Mouse (Mus musculus): ENCODE results near the gene Gm9048. TPM values are rescaled to one million over a fixed set of nuclear protein-coding genes. Genes with fewer than 3 reads are reported as not detected.

The Gm9048 gene
- not detected in 2 replicates for polyA plus RNA-seq (2012)

GRCm38 (mm10) chr10:118348579-118348978 lies at the start of gene Gm9048:
Gene Gm9048 (minus strand): TSS chr10:118348679.

GRCm38 (mm10) chr10:118354005-118354404 lies 5.5 kb upstream of the Gm9048 start, which contains the start of gene Gm9049:
Gene Gm9049 (minus strand): TSS chr10:118354105.

GRCm38 (mm10) chr10:118343155-118343554 lies 5.3 kb downstream of the Gm9048 start, which contains the start of gene Gm9046:
Gene Gm9046 (minus strand): TSS chr10:118343255.

GRCm38 (mm10) chr10:118337731-118338130 lies 10.7 kb downstream of the Gm9048 start, which contains the start of gene Gm9045:
Gene Gm9045 (minus strand): TSS chr10:118337831.

GRCm38 (mm10) chr10:118332308-118332707 lies 16.2 kb downstream of the Gm9048 start, which contains the start of gene Gm9044:
Gene Gm9044 (minus strand): TSS chr10:118332408.

GRCm38 (mm10) chr10:118326869-118327268 lies 21.6 kb downstream of the Gm9048 start, which contains the start of gene Gm9040:
Gene Gm9040 (minus strand): TSS chr10:118326969.

Other genes with a start within 250 kb of the Gm9048 start
- gene Mdm1, start 206.9 kb downstream of the Gm9048 start, polyA plus RNA-seq (2012) = 13.0 and 24.8 TPM in 2 replicates
- gene Il22, start 143.7 kb downstream of the Gm9048 start, polyA plus RNA-seq (2012) = not detected in 2 replicates
- gene Gm32717, start 107.9 kb downstream of the Gm9048 start, polyA plus RNA-seq (2012) = not detected in 2 replicates
- gene Gm32802, start 90.0 kb downstream of the Gm9048 start, polyA plus RNA-seq (2012) = not detected in 2 replicates
- not detected in 2 replicates for gene Iltifb, start 53.6 kb downstream of the Gm9048 start, polyA plus RNA-seq (2012)
- gene Gm9040, start 21.7 kb downstream of the Gm9048 start, polyA plus RNA-seq (2012) = not detected in 2 replicates
- gene Gm9044, start 16.3 kb downstream of the Gm9048 start, polyA plus RNA-seq (2012) = not detected in 2 replicates
- not detected in 2 replicates for gene Gm9045, start 10.8 kb downstream of the Gm9048 start, polyA plus RNA-seq (2012)
- not detected in 2 replicates for gene Gm9046, start 5.4 kb downstream of the Gm9048 start, polyA plus RNA-seq (2012)
- gene Gm9049, start 5.4 kb upstream of the Gm9048 start, polyA plus RNA-seq (2012) = not detected in 2 replicates
- gene Ifng, start 92.4 kb upstream of the Gm9048 start, polyA plus RNA-seq (2012) = 0.14 and 0.22 TPM in 2 replicates

Measured in megakaryocyte-erythroid progenitor cell, adult 5 weeks (primary cell).